Mouse (Mus musculus) neural tube, embryonic 14.5 days (tissue): Measurements from ENCODE around the gene Fgfbp3. TPM values are rescaled to one million over a fixed set of nuclear protein-coding genes. Genes with fewer than 3 reads are reported as not detected.
A peak's percentile ranks its signal among the peaks of the same experiment; 100 is the strongest.
"Not testable (repeated sequence)": the region's sequence is repeated elsewhere in the genome, so short reads cannot be mapped to it uniquely, and the experiment has no call there.

ENCODE experiments used
- ATAC-seq: fragments of 200-750 bp; cut with Nextera tagmentation; 2 replicates; pipeline ENCODE4 v1.8.0; 2017; ENCODE audit warnings: low read depth, mild to moderate bottlenecking, moderate TSS enrichment, moderate library complexity
- H3K27ac ChIP-seq: fragments of 300-500 bp; sonication (generic); 2 replicates; pipeline ENCODE4 v1.5.1; 2014; ENCODE audit warnings: low read depth, mild to moderate bottlenecking, control low read depth, low read length, moderate library complexity, mixed read lengths
- H3K27me3 ChIP-seq: fragments of 300-500 bp; sonication (generic); 2 replicates; pipeline ENCODE4 v1.6.1; 2014; ENCODE audit warnings: low read length; ENCODE audit not compliant: control insufficient read depth, insufficient read depth
- H3K36me3 ChIP-seq: fragments of 300-500 bp; sonication (generic); 2 replicates; pipeline ENCODE4 v1.6.1; 2014; ENCODE audit warnings: low read length, mixed read lengths; ENCODE audit not compliant: control insufficient read depth, insufficient read depth
- H3K4me1 ChIP-seq: fragments of 300-500 bp; sonication (generic); 2 replicates; pipeline ENCODE4 v1.6.1; 2014; ENCODE audit warnings: low read length; ENCODE audit not compliant: control insufficient read depth, insufficient read depth
- H3K4me2 ChIP-seq: fragments of 300-500 bp; sonication (generic); 2 replicates; pipeline ENCODE4 v1.6.1; 2014; ENCODE audit warnings: mild to moderate bottlenecking, low read depth, low read length, control low read depth
- H3K4me3 ChIP-seq: fragments of 300-500 bp; sonication (generic); 2 replicates; pipeline ENCODE4 v1.5.1; 2014; ENCODE audit warnings: low read depth, low read length, control low read depth, mixed read lengths
- H3K9ac ChIP-seq: fragments of 300-500 bp; sonication (generic); replicated peaks from 2 replicates; pipeline ENCODE4 v1.6.1; 2014; ENCODE audit warnings: low read depth, mild to moderate bottlenecking, control low read depth, low read length, mixed read lengths
- H3K9me3 ChIP-seq: fragments of 300-500 bp; sonication (generic); 2 replicates; pipeline ENCODE4 v1.6.1; 2016; ENCODE audit warnings: low read length; ENCODE audit not compliant: control insufficient read depth
- WGBS: fragments of 180-500 bp; shearing (Covaris S2); extraction: QIAGEN DNeasy Blood & Tissue Kit; methylation state at CpG from one replicate; pipeline ENCODE4 v1.1.7; 2014; 5-methylcytosine and 5-hydroxymethylcytosine counted together
- polyA plus RNA-seq: library from polyadenylated mRNA; unstranded; fragments of >200 nt; fragmentation: Nextera tagmentation; extraction: Ambion mirVana; gene quantifications from 2 replicates; pipeline ENCODE4 v1.2.1, GENCODE M21; 2014

The Fgfbp3 gene
- 73.4 and 93.0 TPM in 2 replicates for polyA plus RNA-seq

DNA sequence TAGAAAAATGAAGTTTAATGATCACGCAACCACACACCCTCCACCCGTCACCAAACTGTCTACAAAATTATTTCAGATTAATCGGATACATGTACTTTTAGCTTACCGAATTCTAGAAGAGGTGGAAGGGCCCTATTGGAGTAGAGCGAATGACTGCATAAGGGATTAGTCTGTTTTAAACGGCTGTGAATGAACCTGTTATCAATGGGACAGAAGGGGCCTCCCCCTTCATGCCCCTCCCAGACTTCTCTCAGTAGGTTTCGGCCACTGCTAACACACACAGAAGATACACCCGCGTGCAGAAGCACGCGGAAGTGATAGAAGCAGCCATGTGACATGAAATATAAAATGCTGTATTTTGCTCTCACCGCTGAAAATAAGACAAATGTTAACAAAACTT lies at the start of gene Fgfbp3:
Fgfbp3 (minus strand) TSS at position 150 of the 400 bp plus-strand sequence.
- 3% methylated on average over 12 of the region's 12 CpGs for WGBS
- H3K4me1 ChIP-seq, result peaks cover 7% of the 10 kb centered on the region; the same call in 1 of the 2 replicates
- peak within 1 kb of the TSS; percentile 85 for H3K9ac ChIP-seq
- ATAC-seq, result peak; percentile 47; the same call in 1 of the 2 replicates
- H3K36me3 ChIP-seq, result no peaks in the 10 kb centered on the region
- H3K4me3 ChIP-seq, result peak within 1 kb of the TSS; percentile 96
- H3K4me2 ChIP-seq, result peak within 1 kb of the TSS; percentile 87
- peak within 1 kb of the TSS; percentile 90 for H3K27ac ChIP-seq
- H3K9me3 ChIP-seq, result no peaks in the 10 kb centered on the region
- 0 out of 2 replicates have a peak, but pooled peaks cover 2% of the 10 kb centered on the region for H3K27me3 ChIP-seq

DNA sequence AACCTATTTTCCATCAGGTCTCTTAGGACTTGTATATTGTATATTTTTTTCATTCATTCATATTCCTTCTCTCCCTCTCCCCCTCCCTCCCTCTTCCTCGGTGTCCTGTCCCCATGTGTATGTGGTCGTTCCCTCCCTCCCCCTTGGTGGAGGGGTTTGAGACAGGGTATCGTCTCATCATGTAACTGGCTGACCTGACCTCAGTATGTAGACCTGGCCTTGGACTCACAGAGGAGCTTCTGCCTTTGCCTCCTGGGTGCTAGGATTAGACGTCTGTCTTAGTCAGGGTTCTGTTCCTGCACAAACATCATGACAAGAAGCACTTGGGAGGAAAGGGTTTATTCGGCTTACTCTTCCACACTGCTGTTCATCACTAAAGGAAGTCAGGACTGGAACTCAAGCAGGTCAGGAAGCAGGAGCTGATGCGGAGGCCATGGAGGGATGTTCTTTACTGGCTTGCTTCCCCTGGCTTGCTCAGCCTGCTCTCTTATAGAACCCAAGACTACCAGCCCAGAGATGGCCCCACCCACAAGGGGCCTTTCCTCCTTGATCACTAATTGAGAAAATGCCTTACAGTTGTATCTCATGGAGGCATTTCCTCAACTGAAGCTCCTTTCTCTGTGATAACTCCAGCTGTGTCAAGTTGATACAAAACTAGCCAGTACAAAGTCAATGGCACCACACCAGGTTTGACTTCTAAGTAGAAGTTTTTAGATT lies 43.3 kb upstream of the Fgfbp3 start:
- H3K9me3 ChIP-seq, H3K27me3 ChIP-seq, H3K9ac ChIP-seq, ATAC-seq, H3K4me1 ChIP-seq, H3K4me3 ChIP-seq, H3K27ac ChIP-seq, H3K4me2 ChIP-seq: not testable (repeated sequence)
- WGBS, result 87% methylated on average over 6 of the region's 6 CpGs
- H3K36me3 ChIP-seq, result peaks cover 14% of the 10 kb centered on the region

DNA sequence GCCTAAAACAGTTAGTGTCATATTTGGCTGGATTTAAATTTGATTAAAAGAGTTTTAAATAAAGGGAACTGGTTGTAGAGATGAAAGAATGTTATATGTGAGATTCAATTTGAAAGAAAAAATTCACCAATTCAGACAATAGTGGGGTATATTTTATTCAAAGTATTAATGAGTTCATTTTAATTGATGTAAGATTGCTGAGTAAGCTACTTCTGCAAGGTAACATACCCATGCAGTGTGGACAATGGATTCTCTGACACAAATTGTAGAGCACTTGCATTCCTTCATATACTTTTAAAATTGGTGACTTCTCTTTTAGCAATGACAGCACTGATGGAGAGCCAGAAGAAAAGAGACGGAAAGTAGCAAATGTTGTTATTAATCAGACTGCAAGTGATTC lies 41.9 kb upstream of the Fgfbp3 start:
- Histone ChIP-seq H3K4me2 (no peak overlapping the region), H3K4me1 (no peaks in the 10 kb centered on the region), H3K9ac (no peak overlapping the region), H3K27me3 (no peaks in the 10 kb centered on the region), H3K36me3 (peaks cover 9% of the 10 kb centered on the region), H3K9me3 (no peaks in the 10 kb centered on the region), H3K4me3 (no peak overlapping the region), H3K27ac (no peak overlapping the region)
- 100% methylated on average over 1 of the region's 1 CpGs for WGBS
- no peak for ATAC-seq

DNA sequence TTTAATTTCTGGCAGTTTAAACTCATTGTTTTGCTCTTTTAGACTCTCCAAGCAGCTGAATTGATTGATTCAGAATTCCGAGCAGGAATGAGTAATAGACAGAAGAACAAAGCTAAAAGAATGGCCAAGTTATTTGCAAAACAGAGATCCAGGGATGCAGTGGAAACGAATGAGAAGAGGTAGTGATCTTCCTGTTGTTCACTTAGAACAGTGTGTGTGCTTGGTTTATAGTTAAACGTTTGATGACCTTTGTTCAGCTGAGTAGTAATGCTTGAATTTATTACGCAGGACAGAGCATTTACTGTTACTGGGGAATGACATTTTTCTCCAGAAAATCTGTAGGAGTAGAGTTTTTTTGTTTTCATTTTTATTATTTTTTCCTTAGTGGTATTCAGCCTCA lies 38.9 kb upstream of the Fgfbp3 start:
- no peak overlapping the region for H3K4me3 ChIP-seq
- no peaks in the 10 kb centered on the region for H3K27me3 ChIP-seq
- WGBS, result 82% methylated on average over 4 of the region's 4 CpGs
- no peak overlapping the region for H3K9ac ChIP-seq
- H3K27ac ChIP-seq, result no peak overlapping the region
- H3K4me2 ChIP-seq, result no peak overlapping the region
- no peaks in the 10 kb centered on the region for H3K4me1 ChIP-seq
- H3K9me3 ChIP-seq, result no peaks in the 10 kb centered on the region
- peaks cover 6% of the 10 kb centered on the region; the same call in 1 of the 2 replicates for H3K36me3 ChIP-seq
- ATAC-seq, result no peak

DNA sequence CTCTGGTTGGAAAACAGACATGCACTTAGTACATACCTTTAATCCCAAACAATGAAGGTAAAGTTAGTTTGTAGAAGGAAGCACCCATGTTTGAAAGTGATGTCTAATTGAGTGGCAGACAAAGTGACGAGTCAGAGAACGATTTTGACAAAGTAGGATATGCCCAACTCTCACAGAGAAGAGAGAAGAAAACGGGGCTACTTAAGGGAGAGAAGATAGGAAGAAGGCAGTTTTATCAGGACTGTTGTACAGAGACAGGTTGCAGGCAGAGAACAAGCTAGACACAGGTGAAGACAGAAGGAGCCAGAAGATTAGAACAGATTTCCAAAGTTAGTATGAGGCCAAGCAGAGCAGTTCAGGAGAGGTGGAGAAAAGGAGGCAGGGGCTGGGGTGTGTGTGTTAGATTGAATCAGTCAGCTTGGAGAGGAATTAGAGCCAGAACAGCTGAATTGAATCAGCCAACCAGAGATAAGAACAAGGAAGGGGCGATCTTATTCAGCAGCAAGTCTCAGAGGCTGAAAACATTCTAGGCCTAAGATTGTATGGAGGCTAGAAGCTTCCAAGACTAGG lies 34.3 kb upstream of the Fgfbp3 start:
- H3K27me3 ChIP-seq, result no peaks in the 10 kb centered on the region
- H3K9ac ChIP-seq, result no peak overlapping the region
- H3K36me3 ChIP-seq, result peaks cover 6% of the 10 kb centered on the region; the same call in 1 of the 2 replicates
- H3K4me1 ChIP-seq, result no peaks in the 10 kb centered on the region
- H3K9me3 ChIP-seq, result no peaks in the 10 kb centered on the region
- no peak overlapping the region for H3K27ac ChIP-seq
- WGBS, result 89% methylated on average over 4 of the region's 4 CpGs
- ATAC-seq, result no peak
- no peak overlapping the region for H3K4me2 ChIP-seq
- no peak overlapping the region for H3K4me3 ChIP-seq

DNA sequence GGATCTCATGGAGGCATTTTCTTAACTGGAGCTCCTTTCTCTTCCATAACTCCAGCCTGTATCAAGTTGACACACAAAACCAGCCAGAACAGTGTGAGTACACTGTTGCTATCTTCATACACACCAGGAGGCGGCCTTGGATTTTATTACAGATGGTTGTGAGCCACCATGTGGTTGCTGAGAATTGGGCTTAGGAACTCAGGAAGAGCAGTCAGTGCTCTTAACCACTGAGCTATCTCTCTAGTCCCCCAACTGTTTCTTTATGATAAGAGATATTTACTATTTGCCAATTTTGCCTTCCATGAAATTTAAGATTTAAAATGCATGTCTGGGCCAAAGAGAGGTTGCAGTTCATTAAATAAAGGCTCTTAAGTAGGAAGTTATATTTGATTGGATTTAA lies 20.6 kb upstream of the Fgfbp3 start:
- no peaks in the 10 kb centered on the region for H3K36me3 ChIP-seq
- no peaks in the 10 kb centered on the region for H3K4me1 ChIP-seq
- no peak for ATAC-seq
- 89% methylated on average over 1 of the region's 1 CpGs for WGBS
- H3K4me2 ChIP-seq, result no peak overlapping the region
- no peak overlapping the region for H3K9ac ChIP-seq
- H3K27ac ChIP-seq, result no peak overlapping the region
- no peaks in the 10 kb centered on the region for H3K9me3 ChIP-seq
- no peak overlapping the region for H3K4me3 ChIP-seq
- no peaks in the 10 kb centered on the region for H3K27me3 ChIP-seq

DNA sequence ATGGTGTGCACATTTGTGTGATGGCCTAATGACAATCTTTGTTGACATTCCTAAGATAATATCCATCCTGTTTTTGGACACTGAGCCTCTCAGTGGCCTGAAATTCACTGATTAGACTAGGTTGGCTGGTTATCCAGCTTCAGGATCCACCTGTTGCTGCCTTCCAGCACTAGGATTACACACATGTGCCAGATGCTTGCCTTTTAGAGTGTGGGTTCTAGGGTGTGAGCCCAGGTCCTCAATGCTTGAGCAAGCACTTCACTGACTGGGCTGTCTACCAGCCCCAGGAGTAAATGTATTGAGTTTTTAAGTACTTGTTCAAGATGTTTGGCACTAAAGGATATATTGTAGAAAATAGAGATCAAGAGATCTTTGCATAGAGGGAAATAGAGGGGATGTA lies 18.6 kb upstream of the Fgfbp3 start:
- H3K27ac ChIP-seq, result no peak overlapping the region
- ATAC-seq, result no peak
- H3K9me3 ChIP-seq, result no peaks in the 10 kb centered on the region
- H3K4me2 ChIP-seq, result no peak overlapping the region
- H3K4me1 ChIP-seq, result no peaks in the 10 kb centered on the region
- H3K9ac ChIP-seq, result no peak overlapping the region
- H3K4me3 ChIP-seq, result no peak overlapping the region
- H3K36me3 ChIP-seq, result no peaks in the 10 kb centered on the region
- H3K27me3 ChIP-seq, result no peaks in the 10 kb centered on the region

DNA sequence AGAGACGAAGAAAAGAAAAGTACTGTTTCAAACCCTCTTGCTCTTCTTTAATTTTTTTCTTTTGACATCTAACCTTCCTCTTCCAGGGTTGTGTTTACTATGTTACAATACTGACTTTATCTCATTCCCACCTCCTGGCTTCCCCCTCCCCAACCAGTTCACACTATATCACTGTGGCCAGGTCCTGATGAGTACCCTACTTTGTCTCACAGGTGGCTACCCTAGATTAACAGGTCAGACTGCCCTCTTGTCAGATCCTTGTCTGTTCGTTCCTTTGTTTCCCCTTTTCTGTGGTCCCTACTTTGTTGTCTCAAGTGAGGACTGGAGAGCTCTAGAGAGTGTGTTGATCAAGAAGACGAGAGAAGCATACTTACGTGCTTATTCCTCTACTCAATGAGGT lies 16.9 kb upstream of the Fgfbp3 start:
- Histone ChIP-seq H3K27me3 (no peaks in the 10 kb centered on the region), H3K36me3 (no peaks in the 10 kb centered on the region), H3K27ac (no peak overlapping the region), H3K4me3 (no peak overlapping the region), H3K9me3 (no peaks in the 10 kb centered on the region), H3K4me2 (no peak overlapping the region), H3K9ac (no peak overlapping the region), H3K4me1 (no peaks in the 10 kb centered on the region)
- 95% methylated on average over 4 of the region's 4 CpGs for WGBS
- no peak for ATAC-seq

DNA sequence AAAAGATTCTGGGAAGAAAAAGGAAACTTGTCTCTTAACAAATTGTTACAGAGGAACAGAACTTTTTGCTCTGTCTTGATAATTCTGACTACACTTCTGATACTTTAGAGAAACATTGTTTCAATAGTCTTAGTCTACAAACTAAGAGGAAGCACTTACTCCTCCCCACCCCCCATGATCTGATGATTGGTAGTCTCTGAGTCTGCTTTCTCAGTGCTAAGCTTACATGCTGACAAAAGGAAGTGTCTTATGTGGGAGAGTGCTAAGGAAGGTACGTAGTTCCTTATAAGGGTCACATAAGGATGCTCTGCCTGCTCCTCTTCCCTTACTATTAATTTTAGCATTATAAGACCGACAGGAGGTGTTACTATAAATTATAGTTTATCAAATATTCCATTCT lies 13.2 kb upstream of the Fgfbp3 start:
- Histone ChIP-seq H3K27me3 (no peaks in the 10 kb centered on the region), H3K4me1 (no peaks in the 10 kb centered on the region), H3K9me3 (no peaks in the 10 kb centered on the region), H3K27ac (no peak overlapping the region), H3K4me2 (no peak overlapping the region), H3K36me3 (no peaks in the 10 kb centered on the region), H3K4me3 (no peak overlapping the region), H3K9ac (no peak overlapping the region)
- ATAC-seq, result no peak
- WGBS, result 96% methylated on average over 2 of the region's 2 CpGs
